Mouse (Mus musculus) neural tube, embryonic 15.5 days (tissue): ENCODE results near the gene Vmn2r120. TPM values are rescaled to one million over a fixed set of nuclear protein-coding genes. Genes with fewer than 3 reads are reported as not detected.
"Not testable (repeated sequence)": the region's sequence is repeated elsewhere in the genome, so short reads cannot be mapped to it uniquely, and the experiment has no call there.

Source experiments
- ATAC-seq: fragments of 200-750 bp; cut with Nextera tagmentation; 2 replicates; pipeline ENCODE4 v1.8.0; 2017; ENCODE audit warnings: mild to moderate bottlenecking, moderate TSS enrichment, moderate library complexity; ENCODE audit not compliant: low FRiP score
- H3K27ac ChIP-seq: fragments of 300-500 bp; sonication (generic); replicated peaks from 2 replicates; pipeline ENCODE4 v1.5.1; 2015; ENCODE audit warnings: mild to moderate bottlenecking, inconsistent platforms
- H3K27me3 ChIP-seq: fragments of 300-500 bp; sonication (generic); replicated peaks from 2 replicates; pipeline ENCODE4 v1.6.1; 2015; ENCODE audit warnings: inconsistent platforms
- H3K36me3 ChIP-seq: fragments of 300-500 bp; sonication (generic); 2 replicates; pipeline ENCODE4 v1.6.1; 2015; ENCODE audit warnings: inconsistent platforms
- H3K4me1 ChIP-seq: fragments of 300-500 bp; sonication (generic); 2 replicates; pipeline ENCODE4 v1.6.1; 2015; ENCODE audit warnings: inconsistent platforms
- H3K4me2 ChIP-seq: fragments of 300-500 bp; sonication (generic); 2 replicates; pipeline ENCODE4 v1.6.1; 2015; ENCODE audit warnings: inconsistent platforms, mild to moderate bottlenecking, moderate library complexity
- H3K4me3 ChIP-seq: fragments of 300-500 bp; sonication (generic); replicated peaks from 2 replicates; pipeline ENCODE4 v1.5.1; 2015; ENCODE audit warnings: mild to moderate bottlenecking, inconsistent platforms
- H3K9ac ChIP-seq: fragments of 300-500 bp; sonication (generic); replicated peaks from 2 replicates; pipeline ENCODE4 v1.6.1; 2015; ENCODE audit warnings: mild to moderate bottlenecking, inconsistent platforms
- H3K9me3 ChIP-seq: fragments of 300-500 bp; sonication (generic); replicated peaks from 2 replicates; pipeline ENCODE4 v1.6.1; 2016; ENCODE audit warnings: inconsistent platforms
- WGBS: fragments of 180-500 bp; shearing (Covaris S2); methylation state at CpG from one replicate; pipeline ENCODE4 v1.1.7; 2015; ENCODE audit warnings: mixed read lengths; 5-methylcytosine and 5-hydroxymethylcytosine counted together
- polyA plus RNA-seq: library from polyadenylated mRNA; unstranded; fragments of >200 nt; fragmentation: Nextera tagmentation; extraction: Ambion mirVana; gene quantifications from 2 replicates; pipeline ENCODE4 v1.2.1, GENCODE M21; 2015

The Vmn2r120 gene
- not detected in 2 replicates for polyA plus RNA-seq

DNA sequence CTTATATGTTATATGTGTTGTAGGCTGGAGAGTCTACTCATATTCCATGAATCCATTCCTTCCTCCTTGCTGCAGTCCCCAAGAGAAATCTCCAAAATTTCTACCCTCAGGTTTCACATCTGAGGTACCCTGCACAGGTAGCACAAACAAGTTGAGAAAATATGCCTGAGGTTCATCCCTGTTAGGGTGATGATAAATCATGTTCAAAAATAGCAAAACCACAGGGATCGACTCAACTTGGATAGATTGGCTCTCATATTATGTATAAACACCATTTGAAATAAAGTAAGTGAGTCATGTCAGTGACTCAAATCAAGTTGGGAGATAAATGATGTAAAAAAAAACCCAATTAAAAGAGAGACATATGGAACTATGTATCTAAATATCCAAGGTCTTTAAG, at the start of gene Vmn2r120:
Vmn2r120 (minus strand) TSS at position 101 of the 400 bp plus-strand sequence.
- H3K27me3 ChIP-seq, result no peaks in the 10 kb centered on the region
- no peaks in the 10 kb centered on the region for H3K4me1 ChIP-seq
- H3K4me2 ChIP-seq, result no peak within 1 kb of the TSS
- H3K9me3 ChIP-seq, result no peaks in the 10 kb centered on the region
- H3K36me3 ChIP-seq, result no peaks in the 10 kb centered on the region
- WGBS, result 100% methylated on average over 1 of the region's 1 CpGs
- H3K27ac ChIP-seq, result no peak within 1 kb of the TSS
- H3K4me3 ChIP-seq, result no peak within 1 kb of the TSS
- H3K9ac ChIP-seq, result no peak within 1 kb of the TSS
- no peak for ATAC-seq

DNA sequence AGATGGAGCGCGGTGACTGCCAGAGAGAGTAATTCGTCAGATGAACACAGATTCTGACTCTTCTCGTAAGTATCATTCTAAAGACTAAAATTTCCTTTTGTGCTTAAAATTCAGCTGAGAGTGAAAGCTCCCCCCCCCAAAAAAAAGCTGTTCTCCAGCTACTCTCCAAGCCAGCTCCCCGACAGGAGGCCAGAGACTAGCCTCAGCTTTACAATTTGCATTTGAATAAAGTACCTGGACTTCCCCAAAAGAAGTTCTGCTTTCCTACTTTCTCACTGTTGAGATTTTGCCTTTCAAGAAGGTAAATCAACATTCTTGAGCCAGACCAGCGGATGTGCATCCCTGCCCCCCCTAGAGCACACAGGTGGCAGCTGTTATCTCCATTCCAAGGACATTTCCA, 42.0 kb upstream of the Vmn2r120 start:
- not testable (repeated sequence) for H3K9me3 ChIP-seq, H3K27ac ChIP-seq, ATAC-seq, H3K4me3 ChIP-seq, H3K36me3 ChIP-seq, H3K4me2 ChIP-seq, H3K4me1 ChIP-seq, H3K27me3 ChIP-seq, H3K9ac ChIP-seq
- WGBS, result 84% methylated on average over 6 of the region's 6 CpGs

DNA sequence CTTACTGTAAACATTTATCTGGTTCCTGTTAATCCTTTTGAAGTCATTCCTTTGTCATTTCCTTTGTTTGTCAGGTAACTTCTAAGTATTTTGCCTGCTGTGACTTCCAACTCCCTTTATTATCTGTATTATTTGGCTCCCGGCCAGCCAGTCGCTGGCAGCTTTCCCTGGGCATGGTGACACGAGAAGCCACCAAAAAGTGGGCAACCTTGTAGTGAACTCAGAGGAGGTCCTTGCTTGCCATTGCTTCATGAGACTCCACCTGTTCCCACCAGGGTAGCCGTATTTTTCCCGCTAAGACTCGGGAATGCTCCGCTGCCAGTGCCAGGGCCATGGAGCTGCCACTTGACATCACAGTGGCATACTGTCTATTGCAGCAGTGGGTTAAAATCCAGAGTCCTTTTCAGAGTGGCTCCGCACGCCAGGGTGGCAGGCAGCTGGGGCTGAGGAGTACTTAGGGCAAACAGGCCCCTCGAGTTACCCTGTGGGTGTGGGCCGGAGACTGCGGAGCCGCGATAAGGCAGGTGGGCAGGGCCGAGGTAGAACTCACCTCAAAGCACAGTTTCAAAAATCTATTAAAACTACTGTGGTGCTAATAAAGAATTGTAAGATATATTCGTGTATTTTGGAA, 28.9 kb upstream of the Vmn2r120 start:
- Histone ChIP-seq H3K27me3 (no peaks in the 10 kb centered on the region), H3K27ac (no peak overlapping the region), H3K4me1 (no peaks in the 10 kb centered on the region), H3K9ac (no peak overlapping the region), H3K36me3 (no peaks in the 10 kb centered on the region), H3K9me3 (no peaks in the 10 kb centered on the region; the same call in 1 of the 2 replicates), H3K4me3 (no peak overlapping the region), H3K4me2 (no peak overlapping the region)
- 81% methylated on average over 16 of the region's 16 CpGs for WGBS
- no peak for ATAC-seq

Other genes with a start within 250 kb of the Vmn2r120 start
- gene Adgre1, start 186.8 kb downstream of the Vmn2r120 start, polyA plus RNA-seq, result 3.9 and 4.7 TPM in 2 replicates
- gene Gm21834, start 196.7 kb upstream of the Vmn2r120 start, polyA plus RNA-seq, result not detected in 2 replicates
- gene Cntnap5c, start 224.1 kb upstream of the Vmn2r120 start, polyA plus RNA-seq, result 4.3 and 5.0 TPM in 2 replicates